Mouse (Mus musculus) telencephalon, adult 2 months (tissue): ENCODE results near the gene Mindy1.

Source experiments
- DNase-seq: peaks from one replicate; pipeline ENCODE4 v3.0.0-alpha.2; 2011; ENCODE audit warnings: low read depth, low spot score

The Mindy1 gene

DNA sequence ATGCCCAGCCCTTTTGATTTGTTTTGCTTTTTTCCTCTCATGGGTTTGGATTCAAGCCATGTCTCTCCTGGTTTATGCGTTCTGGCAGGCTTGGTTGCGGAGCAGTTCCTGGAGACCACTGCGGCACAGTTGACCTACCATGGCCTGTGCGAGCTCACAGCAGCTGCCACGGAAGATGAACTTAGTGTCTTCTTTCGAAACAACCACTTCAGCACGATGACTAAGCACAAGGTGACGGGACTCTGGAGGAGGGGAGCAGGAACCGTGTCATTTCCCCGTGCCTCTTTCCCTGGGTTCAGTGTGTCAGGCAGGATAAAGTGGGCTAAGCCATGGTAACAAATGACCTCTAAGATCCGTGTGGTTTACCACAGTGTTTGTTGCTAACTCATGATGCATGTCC is 12.4 kb downstream of the Mindy1 start:
- no peak for DNase-seq

GRCm38 (mm10) chr3:95294316-95294715 is 13.2 kb downstream of the Mindy1 start:
- DNase-seq = no peak

- no peak for DNase-seq
Measured at GRCm38 (mm10) chr3:95294718-95295117, 13.6 kb downstream of the Mindy1 start.

DNA sequence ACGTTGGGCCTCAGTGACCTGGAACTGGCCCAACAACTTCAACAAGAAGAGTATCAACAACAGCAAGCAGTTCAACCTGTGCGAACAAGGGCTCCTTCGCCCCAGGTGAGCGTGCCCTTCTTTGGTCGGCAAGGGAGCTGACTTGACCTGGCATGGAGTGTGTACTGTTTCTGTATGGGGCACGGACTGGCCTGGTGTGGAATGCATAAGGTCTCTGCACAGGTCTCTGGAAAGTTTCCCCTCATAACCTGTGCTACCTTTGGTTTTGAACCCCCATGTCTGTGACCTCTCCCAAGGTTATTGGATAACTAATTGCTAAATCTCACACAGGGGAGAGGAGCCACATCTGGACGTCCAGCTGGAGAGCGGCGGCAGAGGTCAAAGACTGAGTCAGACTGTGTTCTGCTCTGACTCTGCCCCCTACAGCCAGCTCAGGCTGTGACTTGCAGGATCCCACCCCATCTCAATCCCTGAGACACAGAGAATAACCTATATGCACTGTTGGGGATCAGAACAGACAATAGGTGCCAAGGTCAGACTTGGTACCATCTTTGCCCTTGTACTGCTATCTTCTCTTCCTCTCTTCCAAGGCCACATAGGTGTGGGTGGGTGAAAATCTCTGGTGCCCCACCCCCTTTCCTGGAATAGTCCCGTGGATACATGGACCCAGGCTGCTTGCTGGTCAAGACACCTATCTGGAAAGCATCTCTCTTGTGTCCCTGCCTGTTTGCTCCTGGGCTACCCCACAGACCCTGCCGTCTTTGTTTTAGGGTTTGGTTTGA is 14.4 kb downstream of the Mindy1 start:
- no peak for DNase-seq

- no peak for DNase-seq
Measured at GRCm38 (mm10) chr3:95296103-95296469, 14.9 kb downstream of the Mindy1 start.

GRCm38 (mm10) chr3:95298018-95298417 is 16.9 kb downstream of the Mindy1 start:
- DNase-seq = no peak

GRCm38 (mm10) chr3:95301204-95301796 is 20.2 kb downstream of the Mindy1 start:
- no peak for DNase-seq

- DNase-seq = no peak
Measured at GRCm38 (mm10) chr3:95306244-95306643, 25.1 kb downstream of the Mindy1 start.

DNA sequence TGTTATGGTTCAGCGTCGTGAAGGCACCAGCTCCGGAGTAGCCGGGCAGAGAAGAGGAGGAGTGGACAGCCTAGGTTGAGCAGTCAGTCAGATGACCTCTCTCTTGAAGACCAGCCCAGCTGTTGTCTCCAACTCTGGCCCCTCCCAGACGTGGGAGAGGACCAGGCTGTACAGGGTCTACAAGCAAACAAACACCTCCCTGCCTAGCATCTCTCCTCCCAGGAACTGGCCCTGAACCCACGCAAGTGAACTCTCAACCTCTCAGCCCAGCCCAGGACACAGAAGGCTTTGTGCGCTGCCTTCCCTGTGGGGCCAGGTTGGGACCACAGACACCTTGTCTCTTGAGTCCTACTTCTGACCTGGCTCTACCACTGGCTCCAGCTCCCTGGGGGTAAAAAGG is 26.0 kb downstream of the Mindy1 start, which contains the start of gene Anxa9:
Anxa9 (minus strand) TSS at position 77 of the 400 bp plus-strand sequence.
- no peak for DNase-seq

- no peak for DNase-seq
Measured at GRCm38 (mm10) chr3:95310496-95310895, 29.4 kb downstream of the Mindy1 start.

DNA sequence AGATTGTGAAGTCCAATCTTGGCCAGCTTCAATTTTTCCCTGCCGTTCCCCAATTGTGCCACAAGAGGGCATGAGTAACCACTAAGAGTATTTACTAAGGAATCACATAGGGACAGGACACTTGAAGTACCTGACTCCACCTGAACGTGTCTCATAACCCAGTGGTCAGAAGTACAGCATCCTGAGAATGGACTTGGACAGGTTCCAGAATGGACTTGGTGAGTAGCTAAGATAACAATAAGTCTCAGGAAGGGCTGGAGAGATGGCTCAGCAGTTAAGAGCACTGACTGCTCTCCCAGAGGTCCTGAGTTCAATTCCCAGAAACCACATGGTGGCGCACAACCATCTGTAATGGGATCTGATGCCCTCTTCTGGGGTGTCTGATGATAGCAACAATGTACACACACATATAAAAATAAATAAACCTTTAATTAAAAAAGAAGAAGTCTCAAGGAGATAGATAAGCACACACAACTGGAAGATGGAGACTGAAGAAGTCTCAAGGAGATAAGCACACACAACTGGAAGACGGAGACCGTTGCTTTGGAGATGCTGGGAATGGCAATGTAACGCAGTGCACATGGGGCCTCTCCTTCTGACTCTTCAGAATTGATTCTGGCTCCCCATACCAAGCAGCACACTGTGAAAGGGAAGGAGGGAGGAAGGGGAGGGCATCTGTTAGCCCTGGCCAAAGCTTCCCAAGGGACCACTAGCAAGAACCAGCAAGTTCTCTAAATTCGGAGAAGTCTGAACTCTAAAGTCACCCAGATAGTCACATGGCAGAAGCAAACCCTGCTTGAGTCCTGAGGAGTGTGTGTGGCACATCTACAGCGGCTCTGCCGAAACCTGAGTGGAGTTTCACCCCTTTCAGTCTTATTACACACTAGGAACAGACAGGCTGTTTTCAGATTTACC is 30.1 kb downstream of the Mindy1 start:
- peak; percentile 48 for DNase-seq

DNA sequence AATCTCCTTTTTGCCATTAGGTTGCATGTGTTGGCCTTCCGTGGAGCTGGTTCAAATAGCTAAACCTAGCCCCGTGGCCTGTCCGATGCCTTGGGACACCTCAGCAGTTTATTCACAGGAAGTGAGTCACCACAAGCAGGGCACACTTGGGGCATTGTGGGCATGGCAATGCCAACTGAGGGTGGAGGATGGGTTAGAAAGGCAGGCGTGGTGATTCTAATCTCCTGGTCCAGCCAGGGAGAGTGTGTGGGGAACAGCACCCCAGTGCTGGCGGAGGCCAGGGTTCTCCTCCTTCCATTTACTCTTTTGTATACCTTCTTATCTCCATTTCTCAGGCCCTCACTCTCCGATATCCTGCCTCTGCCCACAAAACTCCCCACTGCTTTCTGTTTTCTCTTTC is 31.5 kb downstream of the Mindy1 start:
- no peak for DNase-seq

- DNase-seq = no peak
Measured at GRCm38 (mm10) chr3:95313476-95313875, 32.3 kb downstream of the Mindy1 start.

DNA sequence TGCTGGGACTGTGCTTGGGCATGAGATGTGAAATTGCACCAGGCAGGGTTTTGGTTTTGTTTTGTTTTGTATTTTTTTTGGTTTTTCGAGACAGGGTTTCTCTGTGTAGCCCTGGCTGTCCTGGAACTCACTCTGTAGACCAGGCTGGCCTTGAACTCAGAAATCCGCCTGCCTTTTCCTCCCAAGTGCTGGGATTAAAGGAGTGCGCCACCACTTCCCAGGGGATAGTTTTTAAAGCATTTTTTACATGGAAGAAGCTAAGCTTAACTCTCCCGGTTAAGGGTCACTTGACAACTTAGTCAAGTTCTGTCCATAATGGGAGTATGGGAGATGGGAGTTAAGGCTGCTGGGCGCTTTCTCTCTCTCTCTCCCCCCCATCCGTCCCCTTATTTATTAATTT is 32.9 kb downstream of the Mindy1 start:
- DNase-seq = no peak

DNA sequence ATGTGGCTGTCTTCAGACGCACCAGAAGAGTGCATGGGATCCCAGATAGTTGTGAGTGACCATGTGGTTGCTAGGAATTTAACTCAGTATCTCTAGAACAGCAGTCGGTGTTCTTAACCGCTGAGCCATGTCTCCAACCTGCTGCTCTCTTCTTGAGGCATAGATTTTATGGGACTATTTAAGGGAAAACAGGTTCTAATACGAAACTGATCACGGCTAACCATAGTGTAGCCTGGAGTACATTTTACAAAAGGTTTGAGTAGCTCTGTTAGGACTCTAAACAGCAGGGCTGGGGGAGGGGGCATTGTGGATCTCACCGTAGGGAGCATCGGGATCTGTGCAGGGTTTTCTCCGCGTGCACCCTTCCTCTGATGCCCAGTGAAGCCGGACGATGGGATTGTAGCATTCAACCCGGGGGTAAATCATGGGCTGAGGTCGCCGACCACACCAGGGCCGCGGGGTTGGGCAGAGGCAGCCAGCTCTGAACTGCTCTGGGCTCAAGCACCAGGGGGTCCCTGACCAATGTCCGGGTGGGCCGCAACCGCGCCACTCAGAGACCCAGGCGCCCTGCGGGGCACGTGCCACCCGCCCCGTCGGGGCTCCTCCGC is 33.4 kb downstream of the Mindy1 start, which contains the start of gene Cers2:
Cers2 (plus strand) TSS at position 306 of the 608 bp plus-strand sequence.
- no peak for DNase-seq

DNA sequence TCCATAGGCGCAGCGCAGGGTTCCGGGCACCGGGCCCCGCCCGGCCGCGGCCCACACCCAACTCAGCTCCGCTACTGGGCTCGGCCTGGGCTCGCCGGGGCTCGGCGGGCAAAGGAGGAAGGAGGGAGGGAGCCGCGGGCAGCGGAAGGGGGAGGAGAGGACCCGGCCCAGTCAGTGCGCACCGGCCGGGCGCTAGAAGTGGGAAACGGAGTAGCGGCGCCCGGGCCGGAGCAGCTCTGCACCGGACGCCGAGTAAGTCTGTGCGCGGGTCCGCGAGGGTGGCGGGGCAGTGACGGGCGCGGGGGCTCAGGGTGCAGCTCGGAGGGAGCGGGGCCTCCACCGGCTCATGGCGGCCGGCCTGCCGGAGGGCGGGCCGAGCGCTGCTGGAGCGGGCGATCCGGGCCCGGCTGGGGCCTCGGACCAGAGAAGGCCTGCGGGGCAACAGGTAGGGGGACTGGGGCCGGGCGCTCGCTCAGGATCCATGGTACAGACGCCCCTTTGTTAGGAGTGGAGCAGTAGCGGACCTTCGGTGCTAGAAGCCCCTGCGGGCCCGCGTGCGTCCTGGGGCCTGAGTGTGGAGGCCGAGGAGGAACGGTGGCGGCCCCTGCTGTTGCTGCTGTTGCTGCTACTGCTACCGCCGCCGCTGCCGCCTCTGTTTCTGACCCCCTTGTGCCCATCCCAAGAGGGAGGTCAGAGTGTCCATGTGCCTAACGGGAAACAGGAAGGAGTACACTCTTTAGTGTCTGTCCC is 34.1 kb downstream of the Mindy1 start:
- peak; percentile 39 for DNase-seq

DNA sequence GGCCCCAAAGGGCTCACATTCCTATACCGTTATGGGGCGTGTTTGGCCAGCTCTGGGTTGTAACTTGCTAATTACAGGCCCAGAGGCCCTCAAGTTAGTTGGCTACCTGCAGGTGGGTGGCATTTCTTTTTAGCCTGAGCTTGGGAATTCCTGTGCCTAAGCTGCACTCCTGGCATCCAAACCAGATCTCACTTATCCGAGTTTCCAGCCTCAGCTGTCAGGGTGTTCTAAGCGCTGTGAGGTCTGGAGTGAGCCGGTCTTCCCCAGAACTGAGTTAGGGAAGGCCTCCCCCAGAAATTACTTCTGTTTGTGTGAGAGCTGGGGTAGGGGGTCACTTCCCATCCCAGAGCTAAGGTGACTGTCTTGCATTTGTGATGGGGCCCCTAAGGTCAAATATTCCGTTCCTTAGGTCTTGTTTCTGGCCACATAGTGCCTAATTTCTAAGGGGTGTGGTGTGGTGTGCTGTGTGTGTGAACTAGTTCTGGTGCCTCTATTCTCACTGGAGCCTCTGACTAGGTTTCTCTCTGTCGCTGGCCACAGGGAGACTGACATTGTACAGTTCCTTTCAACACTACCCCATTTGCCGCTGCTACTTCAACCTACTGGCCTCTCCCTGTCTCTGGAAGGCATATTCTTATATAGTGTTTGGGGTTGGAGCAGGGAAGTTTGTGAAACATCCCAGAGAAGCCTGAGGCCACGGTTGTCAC is 34.9 kb downstream of the Mindy1 start:
- no peak for DNase-seq

DNA sequence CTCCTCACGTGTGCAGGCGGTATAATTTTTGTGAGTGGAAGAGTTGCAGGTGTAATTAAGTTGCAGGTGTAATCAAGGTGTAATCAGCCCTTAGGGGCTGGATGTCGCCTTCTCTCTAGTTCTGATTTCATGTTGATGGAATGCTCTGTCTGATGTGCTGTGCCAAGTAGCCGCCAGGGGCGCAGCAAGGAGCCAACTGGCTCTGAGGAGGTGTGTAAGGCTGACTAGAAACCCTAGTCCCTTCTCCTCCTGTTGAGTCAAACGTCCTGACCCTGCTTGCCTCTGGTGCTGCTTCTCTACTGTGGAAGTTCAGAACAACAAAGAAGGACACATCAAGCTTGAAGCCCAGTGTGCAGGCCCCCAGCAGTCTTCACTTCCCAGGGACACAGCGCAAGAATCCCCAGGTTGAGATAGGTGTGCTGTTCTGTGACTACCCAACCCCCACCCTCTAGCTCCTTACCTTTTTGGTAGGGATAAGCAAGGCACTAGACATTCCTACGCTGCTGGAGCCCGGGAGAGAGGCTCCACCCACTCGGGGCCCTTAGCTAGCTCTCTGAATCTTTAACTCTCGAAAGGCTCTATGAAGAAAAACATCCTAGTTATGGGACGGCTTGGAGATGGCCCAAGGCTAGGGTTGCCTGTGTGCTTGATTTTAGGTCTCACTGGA is 36.4 kb downstream of the Mindy1 start:
- no peak for DNase-seq

DNA sequence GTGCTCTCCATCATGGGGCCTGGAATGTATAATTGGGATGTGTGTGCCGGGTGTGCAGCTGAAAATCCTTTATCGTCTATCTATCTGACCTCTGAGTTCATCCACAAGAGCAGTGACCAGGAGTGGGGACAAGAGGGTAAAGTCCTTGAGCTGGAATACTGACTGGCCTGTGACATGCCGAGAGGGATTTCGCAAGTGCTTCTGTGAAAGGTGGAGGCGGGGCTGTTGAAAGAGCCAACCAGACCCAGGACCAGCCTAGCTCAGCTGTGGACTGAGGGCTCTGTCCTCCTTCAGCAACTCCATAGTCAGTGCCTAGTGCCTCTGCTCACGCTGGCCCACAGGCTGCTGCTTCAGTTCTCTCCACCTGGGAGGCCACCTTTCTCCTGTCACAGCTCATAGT is 37.4 kb downstream of the Mindy1 start:
- no peak for DNase-seq

GRCm38 (mm10) chr3:95319110-95319509 is 38.0 kb downstream of the Mindy1 start:
- DNase-seq = no peak
